ENCODE assay signal across 21 mouse cellular contexts in genomic region chr12:81024407-81024806, GRCm38 (mm10). TPM values are rescaled to one million over a fixed set of nuclear protein-coding genes. Genes with fewer than 3 reads are reported as not detected.
DNase-seq lines count a peak whose midpoint lies in the region; ATAC-seq and TF ChIP-seq lines count a peak whose summit lies in the region.
"Had no signal": no experiment of that assay in that cellular context is flagged by ENCODE, and none has a peak within 500 bp of the region (broad histone marks: within the 10 kb centered on the region; RNA-seq: fewer than 3 reads in every experiment).

No protein-coding gene starts in this region.

- no peak for TF ChIP-seq POLR2A in limb, embryonic 14.5 days (IDR thresholded peaks at IDR 0.05; ENCODE audit: borderline replicate concordance, extremely low read depth, insufficient read depth, insufficient read length)

- H3K9me3 ChIP-seq in limb, embryonic 14.5 days (ENCODE audit: control insufficient read depth, low read length) = no peaks in the 10 kb centered on the region
- no peaks in the 10 kb centered on the region for H3K9me3 ChIP-seq in limb, embryonic 10.5 days (replicated peaks)
- H3K9me3 ChIP-seq: embryonic facial prominence, embryonic 15.5 days; heart, embryonic 13.5 days; kidney, embryonic 15.5 days; limb, embryonic 13.5 days; stomach, embryonic 15.5 days had no signal

- no peak overlapping the region for H3K4me2 ChIP-seq in limb, embryonic 14.5 days (replicated peaks; ENCODE audit: low read depth, low read length, severe bottlenecking)
- H3K4me2 ChIP-seq: embryonic facial prominence, embryonic 15.5 days; heart, embryonic 13.5 days; kidney, embryonic 15.5 days; limb, embryonic 13.5 days; lung, embryonic 14.5 days; stomach, embryonic 15.5 days had no signal

- H3K4me3 ChIP-seq in limb, embryonic 14.5 days (replicated peaks; ENCODE audit: low read length) = no peak overlapping the region
- no peak overlapping the region for H3K4me3 ChIP-seq in limb, embryonic 10.5 days
- H3K4me3 ChIP-seq: embryonic facial prominence, embryonic 15.5 days; heart, embryonic 13.5 days; kidney, embryonic 15.5 days; layer of hippocampus, adult 2 months; limb, embryonic 13.5 days; stomach, embryonic 15.5 days had no signal

- DNase-seq in adrenal gland, postnatal 10 days = peak; percentile 55
- DNase-seq in adrenal gland, adult 8-10 months = no peak
- DNase-seq in limb, embryonic 14.5 days (ENCODE audit: low spot score) = peak; percentile 11
- DNase-seq in limb, embryonic 10.5 days (ENCODE audit: low spot score) = no peak
- DNase-seq in cerebellum, postnatal 10 days = peak; percentile 79 to 91
- DNase-seq in gastrocnemius, postnatal 25 days = peak; percentile 54
- DNase-seq in thymus, postnatal 4 days = no peak
- DNase-seq in urinary bladder, adult 2 months (ENCODE audit: low spot score) = no peak
- DNase-seq: lung, embryonic 14.5 days; midbrain, embryonic 14.5 days had no signal

- H3K27me3 ChIP-seq in limb, embryonic 14.5 days (ENCODE audit: control insufficient read depth, insufficient read depth, low read length) = peaks cover 13% of the 10 kb centered on the region
- H3K27me3 ChIP-seq in limb, embryonic 10.5 days (ENCODE audit: low read depth, poor library complexity, severe bottlenecking) = peaks cover 28% of the 10 kb centered on the region
- H3K27me3 ChIP-seq: CH12.LX had no signal

- no peak for ATAC-seq in limb, embryonic 14.5 days (ENCODE audit: low FRiP score, low read depth)
- ATAC-seq: inflammation-experienced regulatory T-cells, adult 6 months had no signal

- WGBS in limb, embryonic 14.5 days = 88% methylated on average over 7 of the region's 7 CpGs
- 91% methylated on average over 7 of the region's 7 CpGs for WGBS in limb, embryonic 10.5 days

- no peak overlapping the region for H3K27ac ChIP-seq in limb, embryonic 14.5 days (replicated peaks; ENCODE audit: low read depth, low read length)
- H3K27ac ChIP-seq in limb, embryonic 10.5 days = no peak overlapping the region
- H3K27ac ChIP-seq: embryonic facial prominence, embryonic 15.5 days; heart, embryonic 13.5 days; kidney, embryonic 15.5 days; layer of hippocampus, adult 2 months; limb, embryonic 13.5 days; stomach, embryonic 15.5 days had no signal

- no peak overlapping the region for H3K9ac ChIP-seq in limb, embryonic 14.5 days (ENCODE audit: low read depth, low read length, severe bottlenecking)
- H3K9ac ChIP-seq: embryonic facial prominence, embryonic 15.5 days; heart, embryonic 13.5 days; kidney, embryonic 15.5 days; limb, embryonic 13.5 days; lung, embryonic 14.5 days; stomach, embryonic 15.5 days had no signal

- H3K36me3 ChIP-seq in limb, embryonic 14.5 days (ENCODE audit: control insufficient read depth, insufficient read depth, low read length) = no peaks in the 10 kb centered on the region
- no peaks in the 10 kb centered on the region for H3K36me3 ChIP-seq in limb, embryonic 10.5 days
- H3K36me3 ChIP-seq: embryonic facial prominence, embryonic 15.5 days; heart, embryonic 13.5 days; kidney, embryonic 15.5 days; limb, embryonic 13.5 days; stomach, embryonic 15.5 days had no signal

- H3K4me1 ChIP-seq in limb, embryonic 14.5 days (ENCODE audit: control insufficient read depth, insufficient read depth, low read length) = peaks cover 17% of the 10 kb centered on the region
- H3K4me1 ChIP-seq in limb, embryonic 10.5 days = peaks cover 40% of the 10 kb centered on the region

RNA-seq across cellular contexts. Expression of gene Smoc1, which starts 2.2 kb away (rescaled TPM):
- 10 to 100 TPM; 39.9 to 43.5 TPM for total RNA-seq in adrenal gland, postnatal 10 days (2021)
- 100 to 1,000 TPM; 130 to 186 (median 164) TPM for total RNA-seq in adrenal gland, adult 8-10 months (2022)
- polyA plus RNA-seq in limb, embryonic 14.5 days (2012; rRNA removed) = 16.3 and 17.5 TPM in 2 replicates
- polyA plus RNA-seq in limb, embryonic 14.5 days (2014; fragmentation: Nextera tagmentation; extraction: Ambion mirVana) = 8.1 and 8.5 TPM in 2 replicates
- 24.2 and 29.6 TPM in 2 replicates for polyA plus RNA-seq in limb, embryonic 10.5 days (2016; fragmentation: Nextera tagmentation; extraction: Ambion mirVana)
- 1 to 10 TPM in 1 of 2 experiments, under 1 TPM in 1; 0.38 to 5.1 TPM for total RNA-seq in gastrocnemius, postnatal 25 days (2021)
- polyA plus RNA-seq in urinary bladder, adult 2 months (2012; rRNA removed) = 9.5 and 9.8 TPM in 2 replicates

RNA-seq across cellular contexts. Expression of gene Slc10a1, which starts 55.9 kb away (rescaled TPM):
- 10 to 100 TPM; 24.7 to 77.6 TPM for total RNA-seq in adrenal gland, postnatal 10 days (2021)
- under 1 TPM in 2 of 4 experiments, not detected in 2; 0.22 to 0.23 TPM for total RNA-seq in adrenal gland, adult 8-10 months (2022)
- not detected in 2 replicates for polyA plus RNA-seq in limb, embryonic 14.5 days (2012; rRNA removed)
- polyA plus RNA-seq in limb, embryonic 14.5 days (2014; fragmentation: Nextera tagmentation; extraction: Ambion mirVana) = 0.45 and 0.98 TPM in 2 replicates
- polyA plus RNA-seq in limb, embryonic 10.5 days (2016; fragmentation: Nextera tagmentation; extraction: Ambion mirVana) = 0.40 and 0.68 TPM in 2 replicates
- not detected for total RNA-seq in gastrocnemius, postnatal 25 days (2021)
- not detected in 2 replicates for polyA plus RNA-seq in urinary bladder, adult 2 months (2012; rRNA removed)
- total RNA-seq: hematopoietic stem cell, adult 5-6 weeks; layer of hippocampus, adult 2 months; left cerebral cortex, adult 18-20 months had no signal
- polyA plus RNA-seq: small intestine, adult 2 months had no signal

Comparison
In these comparisons a context has a peak if more than half of its experiments do, and no peak if none do; other contexts are left out.
1. DNase-seq: peak in adrenal gland, postnatal 10 days (single experiment), limb, embryonic 14.5 days (single experiment), cerebellum, postnatal 10 days (2 of 2) and gastrocnemius, postnatal 25 days (single experiment); none in adrenal gland, adult 8-10 months (single experiment), limb, embryonic 10.5 days (single experiment), thymus, postnatal 4 days (single experiment) and urinary bladder, adult 2 months (single experiment).
2. RNA of gene Slc10a1, which starts 55.9 kb away (total RNA-seq): 24.7 to 77.6 TPM in adrenal gland, postnatal 10 days; 0.22 to 0.23 TPM in adrenal gland, adult 8-10 months and not detected in gastrocnemius, postnatal 25 days; every median in the first group is over 10 times any median in the second.
3. RNA of gene Smoc1, which starts 2.2 kb away (total RNA-seq): 130 to 186 TPM in adrenal gland, adult 8-10 months and 39.9 to 43.5 TPM in adrenal gland, postnatal 10 days; 0.38 to 5.1 TPM in gastrocnemius, postnatal 25 days; every median in the first group is over 4 times any median in the second.